Mouse (Mus musculus): Measurements from ENCODE around the gene Hsd17b14.

- TF ChIP-seq CTCF (conservative IDR thresholded peaks at IDR 0.05; ENCODE audit: insufficient read depth, insufficient read length, low read depth, low read length) (no peak), POLR2A (IDR thresholded peaks at IDR 0.05; ENCODE audit: low read depth, low read length) (no peak)
Observed at GRCm38 (mm10) chr7:45522957-45523676, 31.6 kb upstream of the Hsd17b14 start.

All from kidney, adult 2 months (tissue).